Mouse (Mus musculus): ENCODE measurements around the gene Cxcl14.

GRCm38 (mm10) chr13:56332356-56332755, 36.0 kb upstream of the Cxcl14 start:
- TF ChIP-seq CTCF (IDR thresholded peaks at IDR 0.05; ENCODE audit: extremely low read depth, insufficient read depth, insufficient read length, insufficient replicate concordance) = no peak
- no peak for TF ChIP-seq POLR2A (IDR thresholded peaks at IDR 0.05; ENCODE audit: low read depth, low read length)

Measured in spleen, adult 2 months (tissue).